Mouse (Mus musculus): ENCODE data around the gene Olfr93. TPM values are rescaled to one million over a fixed set of nuclear protein-coding genes. Genes with fewer than 3 reads are reported as not detected.

The Olfr93 gene
- not detected in 2 replicates for polyA plus RNA-seq (2014; fragmentation: Nextera tagmentation; extraction: Ambion mirVana)

- Histone ChIP-seq H3K4me3 (ENCODE audit: low read depth, low read length) (no peak within 1 kb of the TSS), H3K9me3 (replicated peaks; ENCODE audit: control insufficient read depth, low read length) (no peaks in the 10 kb centered on the region), H3K4me1 (ENCODE audit: control insufficient read depth, insufficient read depth, low read length) (no peaks in the 10 kb centered on the region), H3K27me3 (replicated peaks; ENCODE audit: control insufficient read depth, insufficient read depth, low read length) (no peaks in the 10 kb centered on the region), H3K27ac (ENCODE audit: low read depth, low read length) (no peak within 1 kb of the TSS), H3K4me2 (ENCODE audit: low read length) (no peak within 1 kb of the TSS), H3K36me3 (ENCODE audit: control insufficient read depth, insufficient read depth, low read length) (no peaks in the 10 kb centered on the region), H3K9ac (ENCODE audit: low read length) (no peak within 1 kb of the TSS)
- DNase-seq (ENCODE audit: low spot score) (no peak), ATAC-seq (no peak)
Observed at GRCm38 (mm10) chr17:37161394-37161793, at the start of gene Olfr93. TSS of gene Olfr93 (minus strand) at chr17:37161494.

GRCm38 (mm10) chr17:37203917-37204236, 42.6 kb upstream of the Olfr93 start:
- H3K4me1 ChIP-seq (ENCODE audit: control insufficient read depth, insufficient read depth, low read length) = no peaks in the 10 kb centered on the region
- H3K9ac ChIP-seq (ENCODE audit: low read length) = no peak overlapping the region
- H3K4me2 ChIP-seq (ENCODE audit: low read length) = no peak overlapping the region
- DNase-seq (ENCODE audit: low spot score) = no peak
- H3K27ac ChIP-seq (ENCODE audit: low read depth, low read length) = no peak overlapping the region
- no peaks in the 10 kb centered on the region for H3K36me3 ChIP-seq (ENCODE audit: control insufficient read depth, insufficient read depth, low read length)
- no peaks in the 10 kb centered on the region for H3K9me3 ChIP-seq (replicated peaks; ENCODE audit: control insufficient read depth, low read length)
- H3K4me3 ChIP-seq (ENCODE audit: low read depth, low read length) = no peak overlapping the region
- ATAC-seq = peak; percentile 54; the same call in 1 of the 2 replicates
- H3K27me3 ChIP-seq (replicated peaks; ENCODE audit: control insufficient read depth, insufficient read depth, low read length) = peaks cover under 1% of the 10 kb centered on the region; the same call in 1 of the 2 replicates
- 27% methylated on average over 3 of the region's 3 CpGs for WGBS

- DNase-seq (ENCODE audit: low spot score) = peak; percentile 93
Observed at GRCm38 (mm10) chr17:37203206-37203916, 42.1 kb upstream of the Olfr93 start.

GRCm38 (mm10) chr17:37200894-37201293, 39.6 kb upstream of the Olfr93 start, which contains the start of gene Olfr94:
TSS of gene Olfr94 (minus strand) at chr17:37200994.
- WGBS = 70% methylated on average over 2 of the region's 2 CpGs
- H3K36me3 ChIP-seq (ENCODE audit: control insufficient read depth, insufficient read depth, low read length) = no peaks in the 10 kb centered on the region
- H3K4me3 ChIP-seq (ENCODE audit: low read depth, low read length) = no peak within 1 kb of the TSS
- no peak for ATAC-seq
- no peak within 1 kb of the TSS for H3K4me2 ChIP-seq (ENCODE audit: low read length)
- 0 out of 2 replicates have a peak, but pooled peaks cover 8% of the 10 kb centered on the region for H3K4me1 ChIP-seq (ENCODE audit: control insufficient read depth, insufficient read depth, low read length)
- no peak within 1 kb of the TSS for H3K9ac ChIP-seq (ENCODE audit: low read length)
- DNase-seq (ENCODE audit: low spot score) = no peak
- no peaks in the 10 kb centered on the region for H3K9me3 ChIP-seq (replicated peaks; ENCODE audit: control insufficient read depth, low read length)
- H3K27me3 ChIP-seq (replicated peaks; ENCODE audit: control insufficient read depth, insufficient read depth, low read length) = peaks cover 26% of the 10 kb centered on the region
- H3K27ac ChIP-seq (ENCODE audit: low read depth, low read length) = no peak within 1 kb of the TSS

More at GRCm38 (mm10) chr17:37203206-37203916, 42.1 kb upstream of the Olfr93 start:
- H3K4me1 ChIP-seq (ENCODE audit: control insufficient read depth, insufficient read depth, low read length) = no peaks in the 10 kb centered on the region
- H3K4me2 ChIP-seq (ENCODE audit: low read length) = no peak overlapping the region
- 2% methylated on average over 4 of the region's 4 CpGs for WGBS
- H3K4me3 ChIP-seq (ENCODE audit: low read depth, low read length) = no peak overlapping the region
- H3K27ac ChIP-seq (ENCODE audit: low read depth, low read length) = no peak overlapping the region
- peaks cover 5% of the 10 kb centered on the region for H3K27me3 ChIP-seq (replicated peaks; ENCODE audit: control insufficient read depth, insufficient read depth, low read length)
- ATAC-seq = peak; percentile 88
- no peaks in the 10 kb centered on the region for H3K36me3 ChIP-seq (ENCODE audit: control insufficient read depth, insufficient read depth, low read length)
- H3K9me3 ChIP-seq (replicated peaks; ENCODE audit: control insufficient read depth, low read length) = no peaks in the 10 kb centered on the region
- no peak overlapping the region for H3K9ac ChIP-seq (ENCODE audit: low read length)

GRCm38 (mm10) chr17:37196845-37197724, 35.8 kb upstream of the Olfr93 start:
- H3K4me1 ChIP-seq (ENCODE audit: control insufficient read depth, insufficient read depth, low read length) = 0 out of 2 replicates have a peak, but pooled peaks cover 8% of the 10 kb centered on the region
- H3K27me3 ChIP-seq (replicated peaks; ENCODE audit: control insufficient read depth, insufficient read depth, low read length) = peaks cover 26% of the 10 kb centered on the region
- H3K36me3 ChIP-seq (ENCODE audit: control insufficient read depth, insufficient read depth, low read length) = no peaks in the 10 kb centered on the region
- DNase-seq (ENCODE audit: low spot score) = peak; percentile 42
- no peaks in the 10 kb centered on the region for H3K9me3 ChIP-seq (replicated peaks; ENCODE audit: control insufficient read depth, low read length)
- under 1% methylated on average over 75 of the region's 77 CpGs for WGBS
- H3K4me2 ChIP-seq (ENCODE audit: low read length) = peak overlapping the region; percentile 91
- H3K27ac ChIP-seq (ENCODE audit: low read depth, low read length) = no peak overlapping the region
- ATAC-seq = peak; percentile 92
- peak overlapping the region; percentile 59 for H3K9ac ChIP-seq (ENCODE audit: low read length)
- peak overlapping the region; percentile 52 for H3K4me3 ChIP-seq (ENCODE audit: low read depth, low read length)

- Histone ChIP-seq H3K4me3 (ENCODE audit: low read depth, low read length) (no peak overlapping the region), H3K27ac (ENCODE audit: low read depth, low read length) (no peak overlapping the region), H3K9me3 (replicated peaks; ENCODE audit: control insufficient read depth, low read length) (no peaks in the 10 kb centered on the region), H3K27me3 (replicated peaks; ENCODE audit: control insufficient read depth, insufficient read depth, low read length) (peaks cover 26% of the 10 kb centered on the region), H3K36me3 (ENCODE audit: control insufficient read depth, insufficient read depth, low read length) (no peaks in the 10 kb centered on the region), H3K9ac (ENCODE audit: low read length) (no peak overlapping the region), H3K4me1 (ENCODE audit: control insufficient read depth, insufficient read depth, low read length) (0 out of 2 replicates have a peak, but pooled peaks cover 8% of the 10 kb centered on the region), H3K4me2 (ENCODE audit: low read length) (no peak overlapping the region)
- ATAC-seq (no peak), DNase-seq (ENCODE audit: low spot score) (no peak)
- 91% methylated on average over 5 of the region's 5 CpGs for WGBS
Observed at GRCm38 (mm10) chr17:37194782-37195181, 33.5 kb upstream of the Olfr93 start.

- Histone ChIP-seq H3K36me3 (ENCODE audit: control insufficient read depth, insufficient read depth, low read length) (no peaks in the 10 kb centered on the region), H3K4me3 (ENCODE audit: low read depth, low read length) (no peak within 1 kb of the TSS), H3K27me3 (replicated peaks; ENCODE audit: control insufficient read depth, insufficient read depth, low read length) (peaks cover 23% of the 10 kb centered on the region), H3K9ac (ENCODE audit: low read length) (no peak within 1 kb of the TSS), H3K9me3 (replicated peaks; ENCODE audit: control insufficient read depth, low read length) (no peaks in the 10 kb centered on the region), H3K4me2 (ENCODE audit: low read length) (no peak within 1 kb of the TSS), H3K27ac (ENCODE audit: low read depth, low read length) (no peak within 1 kb of the TSS), H3K4me1 (ENCODE audit: control insufficient read depth, insufficient read depth, low read length) (0 out of 2 replicates have a peak, but pooled peaks cover 8% of the 10 kb centered on the region)
- DNase-seq (ENCODE audit: low spot score) (no peak), ATAC-seq (no peak)
- 86% methylated on average over 2 of the region's 2 CpGs for WGBS
Observed at GRCm38 (mm10) chr17:37193656-37194055, 32.4 kb upstream of the Olfr93 start, which contains the start of gene Ubd. TSS of gene Ubd (plus strand) at chr17:37193892.

- Histone ChIP-seq H3K4me2 (ENCODE audit: low read length) (no peak overlapping the region), H3K27ac (ENCODE audit: low read depth, low read length) (no peak overlapping the region), H3K9me3 (replicated peaks; ENCODE audit: control insufficient read depth, low read length) (no peaks in the 10 kb centered on the region), H3K4me1 (ENCODE audit: control insufficient read depth, insufficient read depth, low read length) (0 out of 2 replicates have a peak, but pooled peaks cover 8% of the 10 kb centered on the region), H3K27me3 (replicated peaks; ENCODE audit: control insufficient read depth, insufficient read depth, low read length) (peaks cover 17% of the 10 kb centered on the region), H3K36me3 (ENCODE audit: control insufficient read depth, insufficient read depth, low read length) (no peaks in the 10 kb centered on the region), H3K9ac (ENCODE audit: low read length) (no peak overlapping the region), H3K4me3 (ENCODE audit: low read depth, low read length) (no peak overlapping the region)
- DNase-seq (ENCODE audit: low spot score) (no peak), ATAC-seq (no peak)
Observed at GRCm38 (mm10) chr17:37193032-37193431, 31.7 kb upstream of the Olfr93 start.

All from forebrain, embryonic 14.5 days (tissue).